Mouse (Mus musculus): ENCODE results near the gene Agpat2.

- TF ChIP-seq CHD2 (IDR thresholded peaks at IDR 0.05; ENCODE audit: low read depth, low read length): no peak
- TF ChIP-seq MAFK (IDR thresholded peaks at IDR 0.05; ENCODE audit: insufficient read depth, low read depth, low read length): no peak
These were observed 49.1 kb downstream of the Agpat2 start for GRCm38 (mm10) chr2:26555076-26555475.
